Mouse (Mus musculus): ENCODE data around the gene Gfpt2. TPM values are rescaled to one million over a fixed set of nuclear protein-coding genes. Genes with fewer than 3 reads are reported as not detected.
"Not testable (repeated sequence)": the region's sequence is repeated elsewhere in the genome, so short reads cannot be mapped to it uniquely, and the experiment has no call there.

Gene Gfpt2
- polyA plus RNA-seq, 1 experiment from 2014 or later = 4.1 TPM

DNA sequence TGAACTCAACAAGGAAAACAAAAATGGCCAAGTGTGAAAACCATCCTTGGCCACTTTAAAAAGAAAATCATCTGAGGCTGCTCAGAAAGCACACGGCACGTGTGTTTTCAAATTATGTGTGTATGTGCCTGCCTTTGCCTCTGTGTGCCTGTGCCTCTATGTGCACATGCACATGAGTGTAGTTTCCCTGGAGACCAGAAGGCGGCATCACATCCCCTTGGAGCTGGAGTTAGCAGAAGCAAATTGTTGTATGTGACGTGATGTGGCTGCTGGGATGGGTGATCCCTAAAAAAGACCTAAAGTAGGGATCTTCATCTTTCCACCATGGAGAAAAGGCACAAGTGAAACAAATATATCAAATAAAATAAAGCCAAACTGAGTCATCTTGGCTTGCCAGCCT lies 9.8 kb downstream of the Gfpt2 start:
- H3K36me3 ChIP-seq (ENCODE audit: control insufficient read depth, insufficient read depth, low read length) = no peaks in the 10 kb centered on the region
- H3K4me2 ChIP-seq (ENCODE audit: low read length) = no peak overlapping the region
- H3K4me1 ChIP-seq (ENCODE audit: control insufficient read depth, insufficient read depth, low read length) = no peaks in the 10 kb centered on the region
- no peak overlapping the region for H3K27ac ChIP-seq (replicated peaks; ENCODE audit: low read depth, low read length)
- ATAC-seq (ENCODE audit: low FRiP score, low TSS enrichment) (no peak), DNase-seq (no peak)
- WGBS = 95% methylated on average over 4 of the region's 4 CpGs
- no peaks in the 10 kb centered on the region for H3K27me3 ChIP-seq (ENCODE audit: control insufficient read depth, insufficient read depth, low read length)
- H3K4me3 ChIP-seq (replicated peaks; ENCODE audit: low read depth, low read length) = no peak overlapping the region
- no peaks in the 10 kb centered on the region for H3K9me3 ChIP-seq (ENCODE audit: control insufficient read depth, low read length)
- H3K9ac ChIP-seq (replicated peaks; ENCODE audit: low read length) = no peak overlapping the region

DNA sequence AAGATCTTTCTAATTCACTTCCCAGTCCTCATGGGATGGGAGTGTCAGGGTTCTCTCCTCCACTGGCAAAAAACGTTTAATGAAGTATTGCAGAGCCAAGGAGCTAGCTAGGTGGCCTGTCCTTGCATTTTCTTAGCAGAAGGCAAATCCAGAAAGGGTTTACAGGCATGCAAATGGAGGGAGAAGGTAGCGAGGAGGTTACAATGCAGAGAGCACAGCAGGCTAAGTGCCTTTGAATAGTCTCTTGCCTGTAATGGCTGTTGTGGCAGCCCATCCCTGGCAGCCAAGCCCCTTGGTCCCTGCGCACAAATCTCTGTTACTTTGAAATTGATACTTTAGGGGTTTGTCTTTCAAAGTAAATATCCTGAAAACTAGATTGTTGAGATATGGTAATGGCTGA lies 12.2 kb downstream of the Gfpt2 start:
- Histone ChIP-seq H3K36me3 (ENCODE audit: control insufficient read depth, insufficient read depth, low read length) (no peaks in the 10 kb centered on the region), H3K9me3 (ENCODE audit: control insufficient read depth, low read length) (no peaks in the 10 kb centered on the region), H3K27me3 (ENCODE audit: control insufficient read depth, insufficient read depth, low read length) (no peaks in the 10 kb centered on the region), H3K27ac (replicated peaks; ENCODE audit: low read depth, low read length) (no peak overlapping the region), H3K4me1 (ENCODE audit: control insufficient read depth, insufficient read depth, low read length) (no peaks in the 10 kb centered on the region), H3K4me3 (replicated peaks; ENCODE audit: low read depth, low read length) (no peak overlapping the region), H3K4me2 (ENCODE audit: low read length) (no peak overlapping the region), H3K9ac (replicated peaks; ENCODE audit: low read length) (no peak overlapping the region)
- WGBS = 26% methylated on average over 3 of the region's 3 CpGs
- ATAC-seq (ENCODE audit: low FRiP score, low TSS enrichment) (no peak), DNase-seq (no peak)

DNA sequence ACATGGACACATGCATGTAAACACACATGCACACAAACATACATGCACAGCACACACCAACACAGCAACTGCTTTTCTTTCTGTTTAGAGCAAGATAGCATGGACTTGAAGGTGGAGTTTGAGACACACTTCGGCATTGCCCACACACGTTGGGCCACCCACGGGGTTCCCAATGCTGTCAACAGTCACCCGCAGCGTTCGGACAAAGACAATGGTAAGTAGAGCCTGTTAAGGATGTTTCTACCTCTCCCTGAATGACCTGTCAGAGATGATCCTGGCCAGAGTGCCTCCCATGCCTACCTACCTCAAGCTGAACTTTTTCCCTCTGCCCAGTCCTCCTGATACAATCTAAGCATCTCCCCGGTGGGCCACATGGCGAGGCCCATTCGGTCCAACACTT lies 15.0 kb downstream of the Gfpt2 start:
- H3K4me1 ChIP-seq (ENCODE audit: control insufficient read depth, insufficient read depth, low read length) = no peaks in the 10 kb centered on the region
- no peaks in the 10 kb centered on the region for H3K36me3 ChIP-seq (ENCODE audit: control insufficient read depth, insufficient read depth, low read length)
- no peaks in the 10 kb centered on the region for H3K27me3 ChIP-seq (ENCODE audit: control insufficient read depth, insufficient read depth, low read length)
- no peaks in the 10 kb centered on the region for H3K9me3 ChIP-seq (ENCODE audit: control insufficient read depth, low read length)
- no peak for ATAC-seq (ENCODE audit: low FRiP score, low TSS enrichment)
- H3K4me2 ChIP-seq (ENCODE audit: low read length) = no peak overlapping the region
- H3K27ac ChIP-seq (replicated peaks; ENCODE audit: low read depth, low read length) = no peak overlapping the region
- H3K4me3 ChIP-seq (replicated peaks; ENCODE audit: low read depth, low read length) = no peak overlapping the region
- H3K9ac ChIP-seq (replicated peaks; ENCODE audit: low read length) = no peak overlapping the region
- WGBS = 93% methylated on average over 9 of the region's 9 CpGs
- DNase-seq = no peak

DNA sequence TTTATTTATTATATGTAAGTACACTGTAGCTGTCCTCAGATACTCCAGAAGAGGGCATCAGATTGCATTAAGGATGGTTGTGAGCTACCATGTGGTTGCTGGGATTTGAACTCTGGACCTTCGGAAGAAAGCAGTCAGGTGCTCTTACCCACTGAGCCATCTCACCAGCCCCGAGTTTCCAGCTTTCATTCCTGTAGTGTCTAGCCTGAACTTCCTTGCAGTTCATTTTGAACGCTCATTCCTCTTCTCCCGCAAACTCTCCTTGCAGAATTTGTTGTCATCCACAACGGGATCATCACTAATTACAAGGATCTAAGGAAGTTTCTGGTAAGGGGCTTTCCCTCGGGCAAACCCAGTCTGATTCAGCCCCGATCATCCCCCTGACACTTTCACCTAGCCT lies 16.7 kb downstream of the Gfpt2 start:
- not testable (repeated sequence) for ATAC-seq (ENCODE audit: low FRiP score, low TSS enrichment); H3K27ac ChIP-seq (replicated peaks; ENCODE audit: low read depth, low read length); H3K9ac ChIP-seq (replicated peaks; ENCODE audit: low read length); DNase-seq; H3K27me3 ChIP-seq (ENCODE audit: control insufficient read depth, insufficient read depth, low read length); H3K4me1 ChIP-seq (ENCODE audit: control insufficient read depth, insufficient read depth, low read length); H3K36me3 ChIP-seq (ENCODE audit: control insufficient read depth, insufficient read depth, low read length); H3K4me2 ChIP-seq (ENCODE audit: low read length); H3K4me3 ChIP-seq (replicated peaks; ENCODE audit: low read depth, low read length); H3K9me3 ChIP-seq (ENCODE audit: control insufficient read depth, low read length)
- 89% methylated on average over 7 of the region's 7 CpGs for WGBS

DNA sequence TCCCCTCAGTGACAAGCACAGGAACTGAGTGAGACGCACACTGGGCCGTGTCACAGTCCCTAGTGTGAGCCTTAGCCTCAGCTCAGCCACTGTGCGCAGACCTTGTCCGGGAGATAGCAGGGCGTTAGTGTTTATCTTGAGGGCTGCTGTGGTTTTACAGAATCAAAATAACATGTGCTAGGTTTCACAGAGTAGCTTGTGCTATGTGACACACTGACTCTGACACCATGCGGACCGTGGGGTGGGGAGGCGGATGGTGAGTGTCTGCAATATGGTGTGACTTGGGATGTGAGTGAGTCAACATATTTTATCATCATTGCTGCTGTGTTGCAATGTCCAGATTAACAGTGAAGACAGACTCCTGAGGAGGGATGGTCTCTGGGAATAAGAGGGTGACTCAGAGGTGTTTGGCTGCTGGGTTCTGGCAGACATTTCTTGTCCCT lies 17.1 kb downstream of the Gfpt2 start:
- WGBS = 93% methylated on average over 8 of the region's 8 CpGs
- Histone ChIP-seq H3K27me3 (ENCODE audit: control insufficient read depth, insufficient read depth, low read length) (no peaks in the 10 kb centered on the region), H3K9ac (replicated peaks; ENCODE audit: low read length) (no peak overlapping the region), H3K27ac (replicated peaks; ENCODE audit: low read depth, low read length) (no peak overlapping the region), H3K4me3 (replicated peaks; ENCODE audit: low read depth, low read length) (no peak overlapping the region), H3K4me2 (ENCODE audit: low read length) (no peak overlapping the region), H3K36me3 (ENCODE audit: control insufficient read depth, insufficient read depth, low read length) (no peaks in the 10 kb centered on the region), H3K4me1 (ENCODE audit: control insufficient read depth, insufficient read depth, low read length) (no peaks in the 10 kb centered on the region), H3K9me3 (ENCODE audit: control insufficient read depth, low read length) (no peaks in the 10 kb centered on the region)
- DNase-seq (no peak), ATAC-seq (ENCODE audit: low FRiP score, low TSS enrichment) (no peak)

DNA sequence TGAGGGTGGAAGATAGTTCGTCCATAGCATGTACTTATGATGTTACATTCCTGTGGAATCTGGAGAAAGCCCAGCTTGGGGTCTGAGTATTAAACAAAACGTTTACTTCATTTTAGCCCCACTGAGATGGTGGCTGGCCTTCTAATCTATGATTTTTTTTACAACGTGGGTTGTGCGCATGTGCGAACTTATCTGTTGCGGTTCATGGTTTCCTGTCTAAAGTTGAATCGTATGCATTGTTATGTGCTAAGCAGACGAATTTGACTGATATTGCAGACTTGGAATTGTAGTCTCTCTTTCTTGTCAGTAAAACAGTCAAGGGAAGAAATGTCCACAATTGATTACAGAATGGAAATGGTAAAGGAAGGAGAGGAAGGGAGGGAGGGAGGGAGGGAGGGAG lies 17.9 kb downstream of the Gfpt2 start:
- 93% methylated on average over 8 of the region's 8 CpGs for WGBS
- H3K4me1 ChIP-seq (ENCODE audit: control insufficient read depth, insufficient read depth, low read length) = no peaks in the 10 kb centered on the region
- no peaks in the 10 kb centered on the region for H3K9me3 ChIP-seq (ENCODE audit: control insufficient read depth, low read length)
- no peak overlapping the region for H3K4me3 ChIP-seq (replicated peaks; ENCODE audit: low read depth, low read length)
- no peak for ATAC-seq (ENCODE audit: low FRiP score, low TSS enrichment)
- H3K9ac ChIP-seq (replicated peaks; ENCODE audit: low read length) = no peak overlapping the region
- DNase-seq = no peak
- H3K4me2 ChIP-seq (ENCODE audit: low read length) = no peak overlapping the region
- no peaks in the 10 kb centered on the region for H3K36me3 ChIP-seq (ENCODE audit: control insufficient read depth, insufficient read depth, low read length)
- H3K27me3 ChIP-seq (ENCODE audit: control insufficient read depth, insufficient read depth, low read length) = no peaks in the 10 kb centered on the region
- H3K27ac ChIP-seq (replicated peaks; ENCODE audit: low read depth, low read length) = no peak overlapping the region

DNA sequence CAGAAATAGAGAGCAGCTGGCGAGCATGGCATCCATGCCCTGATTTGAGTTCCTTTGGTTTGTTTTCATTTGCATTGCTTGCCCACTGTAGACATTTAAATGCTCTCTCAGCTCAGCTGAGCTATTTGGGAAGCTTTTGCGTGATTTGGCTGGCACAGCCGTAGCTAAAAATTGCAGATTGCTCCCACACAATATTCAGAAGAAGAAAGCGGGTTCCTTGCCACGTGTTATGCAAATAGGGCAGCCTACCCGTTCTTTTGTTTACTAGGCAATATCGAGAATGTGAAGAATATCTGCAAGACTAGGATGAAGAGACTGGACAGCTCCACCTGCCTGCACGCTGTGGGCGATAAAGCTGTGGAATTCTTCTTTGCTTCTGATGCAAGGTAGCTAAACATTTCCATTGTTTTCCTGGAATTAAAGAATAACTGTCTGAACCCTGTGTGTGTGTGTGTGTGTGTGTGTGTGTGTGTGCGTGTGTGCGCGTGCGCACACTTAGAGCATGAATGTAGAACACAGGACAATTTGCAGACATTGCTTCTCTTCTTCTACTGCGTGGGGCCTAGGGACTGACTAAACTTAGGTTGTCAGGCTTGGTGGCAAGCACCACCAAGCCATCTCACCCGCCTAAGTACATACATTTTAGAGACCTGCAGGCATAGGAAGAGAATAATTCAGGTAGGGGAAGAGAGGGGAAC lies 25.0 kb downstream of the Gfpt2 start:
- DNase-seq (no peak), ATAC-seq (ENCODE audit: low FRiP score, low TSS enrichment) (no peak)
- Histone ChIP-seq H3K9ac (replicated peaks; ENCODE audit: low read length) (no peak overlapping the region), H3K27me3 (ENCODE audit: control insufficient read depth, insufficient read depth, low read length) (no peaks in the 10 kb centered on the region), H3K4me3 (replicated peaks; ENCODE audit: low read depth, low read length) (no peak overlapping the region), H3K9me3 (ENCODE audit: control insufficient read depth, low read length) (no peaks in the 10 kb centered on the region), H3K4me1 (ENCODE audit: control insufficient read depth, insufficient read depth, low read length) (no peaks in the 10 kb centered on the region), H3K4me2 (ENCODE audit: low read length) (no peak overlapping the region), H3K27ac (replicated peaks; ENCODE audit: low read depth, low read length) (no peak overlapping the region), H3K36me3 (ENCODE audit: control insufficient read depth, insufficient read depth, low read length) (peaks cover 8% of the 10 kb centered on the region; the same call in 1 of the 2 replicates)
- 89% methylated on average over 15 of the region's 15 CpGs for WGBS

DNA sequence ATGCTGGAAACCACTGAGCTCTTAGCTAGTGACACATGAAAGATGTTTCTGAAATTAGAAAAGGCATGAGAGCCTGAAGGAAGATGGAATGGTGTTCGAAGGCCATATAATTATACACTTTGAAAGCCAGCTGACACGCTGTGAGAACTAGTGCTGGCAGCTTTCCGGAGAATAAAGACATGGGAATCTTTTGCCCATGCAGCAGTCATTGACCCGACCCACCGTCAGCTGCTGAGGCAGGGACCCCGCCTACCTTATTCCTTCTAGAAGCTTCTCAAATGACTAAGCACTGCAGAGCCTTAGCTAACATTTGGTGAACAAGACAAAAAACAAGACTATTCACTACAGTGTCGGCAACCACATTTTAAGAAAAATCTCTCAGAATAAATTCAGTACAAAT lies 25.7 kb downstream of the Gfpt2 start:
- H3K4me2 ChIP-seq (ENCODE audit: low read length) = no peak overlapping the region
- H3K27ac ChIP-seq (replicated peaks; ENCODE audit: low read depth, low read length) = no peak overlapping the region
- no peak overlapping the region for H3K9ac ChIP-seq (replicated peaks; ENCODE audit: low read length)
- no peaks in the 10 kb centered on the region for H3K4me1 ChIP-seq (ENCODE audit: control insufficient read depth, insufficient read depth, low read length)
- H3K36me3 ChIP-seq (ENCODE audit: control insufficient read depth, insufficient read depth, low read length) = peaks cover 14% of the 10 kb centered on the region; the same call in 1 of the 2 replicates
- no peak for ATAC-seq (ENCODE audit: low FRiP score, low TSS enrichment)
- no peak overlapping the region for H3K4me3 ChIP-seq (replicated peaks; ENCODE audit: low read depth, low read length)
- 83% methylated on average over 7 of the region's 7 CpGs for WGBS
- DNase-seq = no peak
- no peaks in the 10 kb centered on the region for H3K27me3 ChIP-seq (ENCODE audit: control insufficient read depth, insufficient read depth, low read length)
- no peaks in the 10 kb centered on the region for H3K9me3 ChIP-seq (ENCODE audit: control insufficient read depth, low read length)

DNA sequence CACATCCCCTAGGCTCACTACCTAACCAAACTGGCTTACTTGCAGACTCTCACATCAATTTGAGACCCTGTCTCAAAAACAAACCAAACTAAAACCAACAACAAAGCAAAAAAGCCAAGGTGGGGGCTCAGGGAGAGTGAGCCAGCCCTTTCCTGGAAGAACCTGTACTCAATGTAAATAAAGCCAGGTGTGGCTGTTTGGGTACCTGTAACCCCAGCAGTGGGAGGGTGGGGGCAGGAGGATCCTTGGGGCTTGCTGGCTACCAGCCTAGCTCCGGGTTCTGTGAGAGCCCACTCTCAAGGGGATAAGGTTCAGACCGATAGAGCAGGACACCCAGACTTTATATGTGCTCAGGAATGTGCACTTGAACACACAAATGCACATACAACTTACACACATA lies 26.9 kb downstream of the Gfpt2 start:
- Histone ChIP-seq H3K27ac (replicated peaks; ENCODE audit: low read depth, low read length) (no peak overlapping the region), H3K9me3 (ENCODE audit: control insufficient read depth, low read length) (no peaks in the 10 kb centered on the region), H3K27me3 (ENCODE audit: control insufficient read depth, insufficient read depth, low read length) (no peaks in the 10 kb centered on the region), H3K9ac (replicated peaks; ENCODE audit: low read length) (no peak overlapping the region), H3K4me2 (ENCODE audit: low read length) (no peak overlapping the region), H3K4me1 (ENCODE audit: control insufficient read depth, insufficient read depth, low read length) (no peaks in the 10 kb centered on the region), H3K36me3 (ENCODE audit: control insufficient read depth, insufficient read depth, low read length) (peaks cover 14% of the 10 kb centered on the region; the same call in 1 of the 2 replicates), H3K4me3 (replicated peaks; ENCODE audit: low read depth, low read length) (no peak overlapping the region)
- ATAC-seq (ENCODE audit: low FRiP score, low TSS enrichment) (no peak), DNase-seq (no peak)
- 86% methylated on average over 2 of the region's 2 CpGs for WGBS
